Mouse (Mus musculus) spleen, postnatal 4 days (tissue): ENCODE measurements around the gene Nelfcd.
A peak's percentile ranks its signal among the peaks of the same experiment; 100 is the strongest.

Experiments
- DNase-seq, 2 experiments: peaks; one replicate each; pipeline ENCODE4 v3.0.0; 2022; ENCODE audit warnings: low spot score in 2 of 2

The Nelfcd gene

GRCm38 (mm10) chr2:174436916-174437696 lies 21.5 kb downstream of the Nelfcd start:
- DNase-seq = no peak

- DNase-seq = peak; percentile 62 to 75
Observed at GRCm38 (mm10) chr2:174437697-174437982, 22.0 kb downstream of the Nelfcd start.

- DNase-seq = no peak
Observed at GRCm38 (mm10) chr2:174438181-174438580, 22.6 kb downstream of the Nelfcd start.

- peak; percentile 79 to 89 for DNase-seq
Observed at GRCm38 (mm10) chr2:174438737-174439449, 23.3 kb downstream of the Nelfcd start, which contains the start of gene Ctsz. Ctsz (minus strand) TSS chr2:174439039.

- no peak for DNase-seq
Observed at GRCm38 (mm10) chr2:174439450-174439838, 23.8 kb downstream of the Nelfcd start.

GRCm38 (mm10) chr2:174439961-174440360 lies 24.4 kb downstream of the Nelfcd start:
- DNase-seq = no peak

GRCm38 (mm10) chr2:174441898-174442297 lies 26.3 kb downstream of the Nelfcd start:
- DNase-seq = no peak

GRCm38 (mm10) chr2:174442460-174442859 lies 26.9 kb downstream of the Nelfcd start:
- no peak for DNase-seq

GRCm38 (mm10) chr2:174443046-174443445 lies 27.4 kb downstream of the Nelfcd start:
- no peak for DNase-seq

- DNase-seq = no peak
Observed at GRCm38 (mm10) chr2:174444359-174444758, 28.8 kb downstream of the Nelfcd start.

- no peak for DNase-seq
Observed at GRCm38 (mm10) chr2:174445018-174445417, 29.4 kb downstream of the Nelfcd start.

- no peak for DNase-seq
Observed at GRCm38 (mm10) chr2:174446492-174446891, 30.9 kb downstream of the Nelfcd start.

- DNase-seq = no peak
Observed at GRCm38 (mm10) chr2:174446905-174447304, 31.3 kb downstream of the Nelfcd start.

- no peak for DNase-seq
Observed at GRCm38 (mm10) chr2:174448405-174448804, 32.8 kb downstream of the Nelfcd start.

GRCm38 (mm10) chr2:174450353-174450752 lies 34.7 kb downstream of the Nelfcd start, which contains the start of gene Tubb1:
Tubb1 (plus strand) TSS chr2:174450695.
- DNase-seq = no peak

- DNase-seq = peak; percentile 83 to 85
Observed at GRCm38 (mm10) chr2:174453681-174454080, 38.1 kb downstream of the Nelfcd start.

- DNase-seq = no peak
Observed at GRCm38 (mm10) chr2:174459365-174459764, 43.8 kb downstream of the Nelfcd start.

GRCm38 (mm10) chr2:174463370-174463769 lies 47.8 kb downstream of the Nelfcd start:
- peak in 1 of 2 experiments; percentile 68 for DNase-seq

GRCm38 (mm10) chr2:174463789-174464523 lies 48.4 kb downstream of the Nelfcd start, which contains the start of gene Atp5e:
Atp5e (minus strand) TSS chr2:174464105.
- peak; percentile 94 to 97 for DNase-seq

- no peak for DNase-seq
Observed at GRCm38 (mm10) chr2:174470333-174470732, 54.7 kb downstream of the Nelfcd start.

- no peak for DNase-seq
Observed at GRCm38 (mm10) chr2:174470786-174471405, 55.3 kb downstream of the Nelfcd start.

- no peak for DNase-seq
Observed at GRCm38 (mm10) chr2:174472407-174472806, 56.8 kb downstream of the Nelfcd start.
